Mouse (Mus musculus) limb, embryonic 15.5 days (tissue): ENCODE data around the gene Ginm1. TPM values are rescaled to one million over a fixed set of nuclear protein-coding genes. Genes with fewer than 3 reads are reported as not detected.
A peak's percentile ranks its signal among the peaks of the same experiment; 100 is the strongest.
"Not testable (repeated sequence)": the region's sequence is repeated elsewhere in the genome, so short reads cannot be mapped to it uniquely, and the experiment has no call there.

Experiments used
- ATAC-seq: fragments of 200-750 bp; cut with Nextera tagmentation; 2 replicates; pipeline ENCODE4 v1.8.0; 2017; ENCODE audit warnings: low read depth, moderate TSS enrichment; ENCODE audit not compliant: insufficient number of reproducible peaks, low FRiP score, low TSS enrichment
- H3K27ac ChIP-seq: fragments of 300-500 bp; sonication (generic); 2 replicates; pipeline ENCODE4 v1.5.1; 2015; ENCODE audit warnings: moderate library complexity, mild to moderate bottlenecking, inconsistent platforms
- H3K27me3 ChIP-seq: fragments of 300-500 bp; sonication (generic); 2 replicates; pipeline ENCODE4 v1.6.1; 2015; ENCODE audit warnings: inconsistent platforms
- H3K36me3 ChIP-seq: fragments of 300-500 bp; sonication (generic); 2 replicates; pipeline ENCODE4 v1.6.1; 2015; ENCODE audit warnings: inconsistent platforms
- H3K4me1 ChIP-seq: fragments of 300-500 bp; sonication (generic); 2 replicates; pipeline ENCODE4 v1.6.1; 2015; ENCODE audit warnings: inconsistent platforms
- H3K4me2 ChIP-seq: fragments of 300-500 bp; sonication (generic); 2 replicates; pipeline ENCODE4 v1.6.1; 2015; ENCODE audit warnings: mild to moderate bottlenecking, inconsistent platforms
- H3K4me3 ChIP-seq: fragments of 300-500 bp; sonication (generic); 2 replicates; pipeline ENCODE4 v1.5.1; 2015; ENCODE audit warnings: mild to moderate bottlenecking, inconsistent platforms
- H3K9ac ChIP-seq: fragments of 300-500 bp; sonication (generic); 2 replicates; pipeline ENCODE4 v1.6.1; 2015; ENCODE audit warnings: inconsistent platforms
- H3K9me3 ChIP-seq: fragments of 300-500 bp; sonication (generic); 2 replicates; pipeline ENCODE4 v1.6.1; 2016; ENCODE audit warnings: inconsistent platforms
- WGBS: fragments of 180-500 bp; shearing (Covaris S2); methylation state at CpG from one replicate; pipeline ENCODE4 v1.1.7; 2015; 5-methylcytosine and 5-hydroxymethylcytosine counted together
- microRNA-seq: library from miRNA; unstranded; fragments of <30 nt; microRNA quantifications from one replicate; pipeline ENCODE4, GENCODE M21; 2016
- polyA plus RNA-seq: library from polyadenylated mRNA; unstranded; fragments of >200 nt; fragmentation: Nextera tagmentation; extraction: Ambion mirVana; gene quantifications from 2 replicates; pipeline ENCODE4 v1.2.1, GENCODE M21; 2015

Gene Ginm1
- polyA plus RNA-seq, 1 experiment from 2014 or later, result 92.0 TPM

GRCm38 (mm10) chr10:7745528-7745927, 47.1 kb downstream of the Ginm1 start:
- H3K4me2 ChIP-seq, H3K27ac ChIP-seq, H3K9ac ChIP-seq, H3K4me1 ChIP-seq, H3K9me3 ChIP-seq, H3K4me3 ChIP-seq, ATAC-seq, H3K27me3 ChIP-seq: not testable (repeated sequence)
- WGBS, result 95% methylated on average over 6 of the region's 6 CpGs
- peaks cover 62% of the 10 kb centered on the region for H3K36me3 ChIP-seq

GRCm38 (mm10) chr10:7737914-7738313, 54.7 kb downstream of the Ginm1 start:
- H3K4me3 ChIP-seq, result no peak overlapping the region
- H3K4me2 ChIP-seq, result no peak overlapping the region

GRCm38 (mm10) chr10:7737122-7737521, 55.5 kb downstream of the Ginm1 start:
- H3K4me2 ChIP-seq, result no peak overlapping the region
- H3K4me3 ChIP-seq, result no peak overlapping the region
- no peak for ATAC-seq
- no peak overlapping the region for H3K9ac ChIP-seq
- H3K27ac ChIP-seq, result no peak overlapping the region
- 0 out of 2 replicates have a peak, but pooled peaks cover 7% of the 10 kb centered on the region for H3K4me1 ChIP-seq
- H3K27me3 ChIP-seq, result no peaks in the 10 kb centered on the region
- peaks cover 6% of the 10 kb centered on the region; the same call in 1 of the 2 replicates for H3K36me3 ChIP-seq
- H3K9me3 ChIP-seq, result no peaks in the 10 kb centered on the region

More at GRCm38 (mm10) chr10:7737914-7738313, 54.7 kb downstream of the Ginm1 start:
- H3K9ac ChIP-seq, result no peak overlapping the region
- H3K27ac ChIP-seq, result no peak overlapping the region
- 76% methylated on average over 3 of the region's 3 CpGs for WGBS
- no peak for ATAC-seq
- no peaks in the 10 kb centered on the region for H3K27me3 ChIP-seq
- 0 out of 2 replicates have a peak, but pooled peaks cover 7% of the 10 kb centered on the region for H3K4me1 ChIP-seq
- H3K9me3 ChIP-seq, result no peaks in the 10 kb centered on the region
- peaks cover 9% of the 10 kb centered on the region for H3K36me3 ChIP-seq

- H3K4me1 ChIP-seq, result peaks cover 6% of the 10 kb centered on the region
- H3K4me3 ChIP-seq, result no peak overlapping the region
- no peak overlapping the region for H3K9ac ChIP-seq
- ATAC-seq, result no peak
- no peaks in the 10 kb centered on the region for H3K36me3 ChIP-seq
- H3K4me2 ChIP-seq, result no peak overlapping the region
- no peaks in the 10 kb centered on the region for H3K27me3 ChIP-seq
- no peaks in the 10 kb centered on the region for H3K9me3 ChIP-seq
- no peak overlapping the region for H3K27ac ChIP-seq
These were observed 61.0 kb downstream of the Ginm1 start for GRCm38 (mm10) chr10:7731582-7731981.

GRCm38 (mm10) chr10:7727011-7727410, 65.6 kb downstream of the Ginm1 start:
- 3% methylated on average over 3 of the region's 3 CpGs for WGBS
- H3K9ac ChIP-seq, result no peak overlapping the region

GRCm38 (mm10) chr10:7726501-7726812, 66.2 kb downstream of the Ginm1 start:
- peak overlapping the region; percentile 87; the same call in 1 of the 2 replicates for H3K27ac ChIP-seq
- H3K4me2 ChIP-seq, result peak overlapping the region; percentile 72
- H3K27me3 ChIP-seq, result no peaks in the 10 kb centered on the region
- no peaks in the 10 kb centered on the region for H3K36me3 ChIP-seq
- WGBS, result 0% methylated on average over 8 of the region's 8 CpGs
- peak overlapping the region; percentile 84 for H3K4me3 ChIP-seq
- peak overlapping the region; percentile 58 for H3K9ac ChIP-seq
- no peak for ATAC-seq
- no peaks in the 10 kb centered on the region for H3K9me3 ChIP-seq
- peaks cover 8% of the 10 kb centered on the region for H3K4me1 ChIP-seq

More at GRCm38 (mm10) chr10:7727011-7727410, 65.6 kb downstream of the Ginm1 start:
- H3K36me3 ChIP-seq, result no peaks in the 10 kb centered on the region
- peaks cover 8% of the 10 kb centered on the region for H3K4me1 ChIP-seq
- no peak overlapping the region for H3K27ac ChIP-seq
- H3K27me3 ChIP-seq, result no peaks in the 10 kb centered on the region
- no peak for ATAC-seq
- H3K4me3 ChIP-seq, result peak overlapping the region; percentile 84
- peak overlapping the region; percentile 72 for H3K4me2 ChIP-seq
- no peaks in the 10 kb centered on the region for H3K9me3 ChIP-seq

GRCm38 (mm10) chr10:7725751-7726500, 66.7 kb downstream of the Ginm1 start, which contains the start of gene Katna1:
Gene Katna1 (plus strand): TSS chr10:7726000.
- Histone ChIP-seq H3K27me3 (no peaks in the 10 kb centered on the region), H3K36me3 (no peaks in the 10 kb centered on the region), H3K9me3 (no peaks in the 10 kb centered on the region), H3K4me2 (peak within 1 kb of the TSS; percentile 72), H3K4me3 (peak within 1 kb of the TSS; percentile 84), H3K9ac (peak within 1 kb of the TSS; percentile 58), H3K4me1 (peaks cover 8% of the 10 kb centered on the region), H3K27ac (peak within 1 kb of the TSS; percentile 87)
- peak; percentile 94 for ATAC-seq
- under 1% methylated on average over 48 of the region's 49 CpGs for WGBS

Small RNA genes within 50 kb of the gene (microRNA-seq; reads per million reads assigned to microRNA genes)
- 0.82 reads per million for gene Mir5104

Other genes with a start within 250 kb of the Ginm1 start
- gene Lrp11, start 203.0 kb downstream of the Ginm1 start, polyA plus RNA-seq, result 0.88 and 1.5 TPM in 2 replicates
- gene Nup43, start 125.3 kb downstream of the Ginm1 start, polyA plus RNA-seq, result 39.3 and 41.4 TPM in 2 replicates
- gene Pcmt1, start 111.7 kb downstream of the Ginm1 start, polyA plus RNA-seq, result 126 and 133 TPM in 2 replicates
- 6.4 and 8.2 TPM in 2 replicates for gene Lats1, start 111.6 kb downstream of the Ginm1 start, polyA plus RNA-seq
- 54.1 and 58.2 TPM in 2 replicates for gene Katna1, start 66.8 kb downstream of the Ginm1 start, polyA plus RNA-seq
- gene Ppil4, start 67 bp upstream of the Ginm1 start, polyA plus RNA-seq, result 38.1 and 38.9 TPM in 2 replicates
- 0.12 and 0.37 TPM in 2 replicates for gene Zc3h12d, start 39.6 kb upstream of the Ginm1 start, polyA plus RNA-seq
- 18.8 and 22.1 TPM in 2 replicates for gene Tab2, start 163.4 kb upstream of the Ginm1 start, polyA plus RNA-seq